Mouse (Mus musculus) lung, postnatal 0 days (tissue): ENCODE data around the gene Cactin. TPM values are rescaled to one million over a fixed set of nuclear protein-coding genes. Genes with fewer than 3 reads are reported as not detected.

Source experiments
- ATAC-seq: fragments of 200-750 bp; cut with Nextera tagmentation; 2 replicates; pipeline ENCODE4 v1.8.0; 2017; ENCODE audit warnings: moderate library complexity
- DNase-seq: peaks from one replicate; pipeline ENCODE4 v3.0.0-alpha.2; 2016; ENCODE audit warnings: low spot score
- H3K27ac ChIP-seq: fragments of 300-500 bp; sonication (generic); 2 replicates; pipeline ENCODE4 v1.5.1; 2014; ENCODE audit warnings: antibody characterized with exemption, mild to moderate bottlenecking, low read length, mixed read lengths
- H3K27me3 ChIP-seq: fragments of 300-500 bp; sonication (generic); replicated peaks from 2 replicates; pipeline ENCODE4 v1.6.1; 2014; ENCODE audit warnings: low read length, mixed read lengths; ENCODE audit not compliant: insufficient read depth
- H3K36me3 ChIP-seq: fragments of 300-500 bp; sonication (generic); 2 replicates; pipeline ENCODE4 v1.6.1; 2014; ENCODE audit warnings: low read length, mixed read lengths; ENCODE audit not compliant: insufficient read depth
- H3K4me1 ChIP-seq: fragments of 300-500 bp; sonication (generic); 2 replicates; pipeline ENCODE4 v1.6.1; 2014; ENCODE audit warnings: antibody characterized with exemption, low read depth, low read length, mixed read lengths; ENCODE audit not compliant: insufficient read depth
- H3K4me2 ChIP-seq: fragments of 300-500 bp; sonication (generic); replicated peaks from 2 replicates; pipeline ENCODE4 v1.6.1; 2014; ENCODE audit warnings: low read depth, mild to moderate bottlenecking, low read length, moderate library complexity, mixed read lengths
- H3K4me3 ChIP-seq: fragments of 300-500 bp; sonication (generic); 2 replicates; pipeline ENCODE4 v1.5.1; 2014; ENCODE audit warnings: low read depth, low read length
- H3K9ac ChIP-seq: fragments of 300-500 bp; sonication (generic); replicated peaks from 2 replicates; pipeline ENCODE4 v1.6.1; 2014; ENCODE audit warnings: low read depth, mild to moderate bottlenecking
- H3K9me3 ChIP-seq: fragments of 300-500 bp; sonication (generic); 2 replicates; pipeline ENCODE4 v1.6.1; 2016; ENCODE audit warnings: low read length, mixed read lengths
- CTCF ChIP-seq: IDR thresholded peaks from 2 replicates; pipeline ENCODE4 v1.5.1; 2016; ENCODE audit warnings: antibody characterized with exemption, mild to moderate bottlenecking
- EP300 ChIP-seq: IDR thresholded peaks from 2 replicates; pipeline ENCODE4 v1.6.1; 2016; ENCODE audit warnings: antibody characterized with exemption, mild to moderate bottlenecking, control low read depth
- WGBS: fragments of 180-500 bp; shearing (Covaris S2); extraction: QIAGEN DNeasy Blood & Tissue Kit; methylation state at CpG from one replicate; pipeline ENCODE4 v1.1.7; 2014; 5-methylcytosine and 5-hydroxymethylcytosine counted together
- polyA plus RNA-seq: library from polyadenylated mRNA; unstranded; fragments of >200 nt; fragmentation: Nextera tagmentation; extraction: Ambion mirVana; gene quantifications from 2 replicates; pipeline ENCODE4 v1.2.1, GENCODE M21; 2015

The Cactin gene
- polyA plus RNA-seq, 1 experiment from 2014 or later: 20.3 TPM

DNA sequence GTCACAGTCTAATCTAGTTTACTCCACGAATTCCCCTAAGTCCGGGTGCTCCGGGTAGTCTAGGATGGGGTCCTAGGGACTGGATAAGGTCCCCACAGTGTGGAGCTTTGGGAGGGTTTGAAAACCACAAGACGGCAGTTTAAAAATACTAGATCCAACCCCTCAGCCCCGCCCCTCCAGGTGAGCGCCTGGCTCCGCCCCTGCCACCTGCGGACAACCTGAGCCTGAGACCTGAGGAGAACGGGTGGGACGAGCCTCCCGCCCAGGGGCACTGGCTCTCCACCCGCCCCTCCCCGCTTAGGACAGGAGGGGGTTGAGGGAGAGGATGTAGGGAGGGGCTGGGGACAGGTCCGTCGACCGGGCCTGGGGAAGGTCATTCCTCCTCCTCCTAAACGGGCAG, 36.2 kb upstream of the Cactin start:
- no peaks in the 10 kb centered on the region for H3K36me3 ChIP-seq
- no peak for TF ChIP-seq CTCF
- no peak for TF ChIP-seq EP300
- WGBS: 7% methylated on average over 17 of the region's 17 CpGs
- DNase-seq (peak; percentile 71), ATAC-seq (peak; percentile 42)
- H3K27ac ChIP-seq: peak overlapping the region; percentile 77
- 0 out of 2 replicates have a peak, but pooled peaks cover 17% of the 10 kb centered on the region for H3K4me1 ChIP-seq
- peaks cover 16% of the 10 kb centered on the region; the same call in 1 of the 2 replicates for H3K27me3 ChIP-seq
- peak overlapping the region; percentile 75 for H3K4me2 ChIP-seq
- no peak overlapping the region for H3K9ac ChIP-seq
- no peaks in the 10 kb centered on the region for H3K9me3 ChIP-seq
- peak overlapping the region; percentile 46 for H3K4me3 ChIP-seq

DNA sequence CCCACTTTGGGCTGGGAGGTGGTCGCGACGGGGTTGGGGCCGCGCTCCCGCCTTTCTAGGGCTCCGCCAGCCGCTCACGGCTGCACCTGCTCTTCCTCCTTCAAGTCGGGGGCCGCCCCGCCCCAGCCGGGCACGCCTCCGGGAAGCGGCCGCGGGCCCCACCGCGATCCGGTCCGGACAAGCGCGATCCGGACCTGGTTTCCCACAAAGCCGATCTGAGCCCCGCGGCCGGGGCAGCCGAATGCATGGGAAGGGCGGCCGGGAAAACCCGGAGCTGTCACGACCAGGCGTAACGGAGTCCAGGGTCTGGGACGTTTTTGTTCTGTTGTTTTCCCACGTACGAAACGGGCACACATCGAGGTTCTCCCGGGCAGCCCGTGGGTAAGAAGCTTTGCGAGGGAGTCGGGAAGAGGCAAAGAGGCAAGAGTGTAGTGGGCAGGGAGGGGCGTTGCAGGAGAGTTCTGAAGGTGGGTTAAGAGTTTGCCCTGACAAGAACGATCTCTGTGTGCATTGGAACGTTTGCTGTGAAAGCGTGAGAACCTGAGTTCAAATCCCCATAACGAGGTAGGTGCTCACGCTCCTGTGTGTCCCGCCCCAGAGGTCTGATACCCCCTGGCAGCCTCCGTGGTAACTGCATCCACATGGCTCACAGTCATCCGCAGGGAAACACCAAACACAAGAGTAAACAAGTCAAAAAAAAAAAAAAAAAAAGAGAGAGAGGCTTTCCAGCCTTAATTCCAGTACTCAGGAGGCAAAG, 35.0 kb upstream of the Cactin start:
- peak; percentile 32; the same call in 1 of the 2 replicates for TF ChIP-seq EP300
- peak; percentile 15; the same call in 1 of the 2 replicates for TF ChIP-seq CTCF
- Histone ChIP-seq H3K9me3 (no peaks in the 10 kb centered on the region), H3K4me3 (peak overlapping the region; percentile 46), H3K9ac (no peak overlapping the region), H3K4me1 (0 out of 2 replicates have a peak, but pooled peaks cover 17% of the 10 kb centered on the region), H3K36me3 (no peaks in the 10 kb centered on the region), H3K4me2 (peak overlapping the region; percentile 75), H3K27ac (peak overlapping the region; percentile 77), H3K27me3 (peaks cover 16% of the 10 kb centered on the region; the same call in 1 of the 2 replicates)
- ATAC-seq (peak; percentile 76), DNase-seq (peak; percentile 93)
- 2% methylated on average over 43 of the region's 54 CpGs for WGBS

DNA sequence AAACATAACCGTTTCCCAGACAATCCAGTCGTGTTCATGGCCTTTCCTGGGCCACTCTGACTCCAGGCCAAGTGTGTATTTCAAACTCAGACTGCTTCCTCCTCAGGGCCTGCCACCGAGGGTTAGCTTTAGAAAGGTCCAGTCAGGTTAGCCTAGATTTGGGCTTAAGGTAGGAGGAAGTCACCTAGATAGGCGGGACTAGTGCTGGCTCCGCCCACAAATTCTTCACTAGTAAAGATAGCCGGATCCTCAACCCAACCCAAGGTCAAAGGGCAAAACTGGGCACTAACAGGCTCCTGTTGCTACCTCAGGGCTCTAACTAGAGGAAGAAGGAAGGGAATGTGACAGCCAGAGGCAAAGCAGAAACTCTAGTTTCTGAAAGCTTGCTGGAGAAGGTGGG, 34.3 kb upstream of the Cactin start:
- Histone ChIP-seq H3K4me2 (no peak overlapping the region; the same call in 1 of the 2 replicates), H3K27ac (peak overlapping the region; percentile 77), H3K9ac (no peak overlapping the region), H3K4me1 (0 out of 2 replicates have a peak, but pooled peaks cover 21% of the 10 kb centered on the region), H3K27me3 (peaks cover 16% of the 10 kb centered on the region; the same call in 1 of the 2 replicates), H3K9me3 (no peaks in the 10 kb centered on the region), H3K36me3 (no peaks in the 10 kb centered on the region), H3K4me3 (no peak overlapping the region)
- WGBS: 24% methylated on average over 6 of the region's 6 CpGs
- no peak for ATAC-seq
- TF ChIP-seq EP300: no peak
- DNase-seq: peak; percentile 57

DNA sequence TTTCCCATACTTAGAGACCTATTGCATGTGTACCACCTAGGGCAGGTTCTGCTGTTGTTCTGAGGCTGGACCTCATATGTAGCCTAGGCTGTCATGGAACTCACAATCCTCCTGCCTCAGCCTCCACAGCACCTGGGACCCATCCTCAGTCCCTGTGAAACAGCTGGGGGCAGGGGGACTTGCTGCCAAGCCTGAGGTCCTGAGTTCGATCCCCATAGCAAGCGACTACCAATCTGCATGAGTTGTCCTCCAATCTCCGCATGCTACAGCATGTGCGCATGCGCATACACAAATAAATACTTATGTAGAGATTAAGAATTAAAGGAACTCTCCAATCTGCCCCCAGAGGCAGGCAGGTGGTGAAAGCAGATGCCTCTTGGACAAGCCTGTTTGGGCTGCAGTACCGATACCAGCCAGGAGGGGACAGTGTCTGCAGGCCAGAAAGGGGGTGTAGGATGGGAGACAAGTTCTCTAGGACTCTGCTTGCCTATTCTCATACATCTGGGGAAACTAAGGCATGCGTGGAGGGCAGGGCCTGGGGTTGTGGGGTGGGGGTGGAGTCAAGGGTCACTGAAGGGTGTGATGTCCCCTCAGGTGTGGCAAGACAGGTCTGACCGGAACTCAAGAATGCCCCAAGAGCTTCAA, 33.3 kb upstream of the Cactin start:
- Histone ChIP-seq H3K4me1 (0 out of 2 replicates have a peak, but pooled peaks cover 21% of the 10 kb centered on the region), H3K4me2 (no peak overlapping the region), H3K4me3 (no peak overlapping the region), H3K9ac (no peak overlapping the region), H3K36me3 (no peaks in the 10 kb centered on the region), H3K27ac (peak overlapping the region; percentile 57), H3K27me3 (peaks cover 16% of the 10 kb centered on the region; the same call in 1 of the 2 replicates), H3K9me3 (no peaks in the 10 kb centered on the region)
- DNase-seq (peak; percentile 68), ATAC-seq (no peak)
- TF ChIP-seq EP300: no peak
- TF ChIP-seq CTCF: peak; percentile 97
- 57% methylated on average over 8 of the region's 8 CpGs for WGBS

DNA sequence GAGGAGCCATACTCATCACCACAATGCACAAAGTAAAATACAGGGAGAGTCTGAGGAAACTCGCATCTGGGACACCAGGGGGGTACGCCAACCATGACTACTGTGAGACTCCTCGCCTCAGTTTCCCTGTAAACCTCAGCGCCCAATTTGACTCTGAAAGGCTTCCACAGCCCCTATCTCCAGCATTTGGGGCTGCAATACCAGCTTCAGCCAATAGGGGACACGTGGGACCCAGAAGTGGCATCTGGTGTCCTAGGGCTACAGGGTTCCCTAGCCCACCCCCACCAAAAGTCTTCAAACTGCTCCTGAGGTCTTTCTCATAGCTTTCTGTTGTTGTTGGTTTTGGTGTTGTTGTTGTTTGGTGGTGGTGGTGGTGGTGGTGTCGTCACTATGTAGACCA, 32.3 kb upstream of the Cactin start:
- Histone ChIP-seq H3K27ac (peak overlapping the region; percentile 57; the same call in 1 of the 2 replicates), H3K9me3 (no peaks in the 10 kb centered on the region), H3K4me3 (no peak overlapping the region), H3K36me3 (no peaks in the 10 kb centered on the region), H3K9ac (0 out of 2 replicates have a peak overlapping the region, but pooled peaks have one; percentile 2), H3K4me2 (peak overlapping the region; percentile 25; the same call in 1 of the 2 replicates), H3K4me1 (peaks cover 21% of the 10 kb centered on the region; the same call in 1 of the 2 replicates), H3K27me3 (peaks cover 16% of the 10 kb centered on the region; the same call in 1 of the 2 replicates)
- 31% methylated on average over 6 of the region's 6 CpGs for WGBS
- DNase-seq: no peak
- TF ChIP-seq EP300 (no peak), CTCF (peak; percentile 76)
- ATAC-seq: no peak

DNA sequence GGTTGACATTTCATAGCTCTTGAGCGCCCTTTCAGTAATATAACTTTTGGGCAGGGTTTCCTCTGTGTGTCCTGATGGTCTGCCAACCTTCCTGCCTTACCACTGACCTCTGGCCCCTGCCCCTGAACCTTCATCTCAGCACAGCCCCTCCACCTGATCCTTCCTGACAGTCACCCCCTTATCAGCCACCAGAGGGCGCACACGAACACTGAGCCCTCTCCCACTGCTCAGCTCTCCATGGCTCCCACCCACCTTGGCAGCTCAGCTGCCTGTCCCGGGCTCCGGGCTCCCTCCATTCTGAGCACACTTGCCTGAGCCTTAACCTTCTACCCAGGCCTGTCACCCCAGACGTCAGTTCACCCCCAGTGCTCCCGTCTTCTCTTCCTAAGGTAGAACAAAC, 31.6 kb upstream of the Cactin start:
- peak overlapping the region; percentile 45 for H3K27ac ChIP-seq
- H3K4me3 ChIP-seq: no peak overlapping the region
- 4% methylated on average over 7 of the region's 7 CpGs for WGBS
- ATAC-seq (no peak), DNase-seq (peak; percentile 87)
- peaks cover 13% of the 10 kb centered on the region; the same call in 1 of the 2 replicates for H3K27me3 ChIP-seq
- H3K36me3 ChIP-seq: no peaks in the 10 kb centered on the region
- peaks cover 28% of the 10 kb centered on the region; the same call in 1 of the 2 replicates for H3K4me1 ChIP-seq
- H3K9me3 ChIP-seq: no peaks in the 10 kb centered on the region
- peak overlapping the region; percentile 54 for H3K4me2 ChIP-seq
- TF ChIP-seq CTCF: peak; percentile 95
- no peak for TF ChIP-seq EP300
- no peak overlapping the region for H3K9ac ChIP-seq
